Mouse (Mus musculus): ENCODE data around the gene Sugct.
"Not testable (repeated sequence)": the region's sequence is repeated elsewhere in the genome, so short reads cannot be mapped to it uniquely, and the experiment has no call there.

Gene Sugct

DNA sequence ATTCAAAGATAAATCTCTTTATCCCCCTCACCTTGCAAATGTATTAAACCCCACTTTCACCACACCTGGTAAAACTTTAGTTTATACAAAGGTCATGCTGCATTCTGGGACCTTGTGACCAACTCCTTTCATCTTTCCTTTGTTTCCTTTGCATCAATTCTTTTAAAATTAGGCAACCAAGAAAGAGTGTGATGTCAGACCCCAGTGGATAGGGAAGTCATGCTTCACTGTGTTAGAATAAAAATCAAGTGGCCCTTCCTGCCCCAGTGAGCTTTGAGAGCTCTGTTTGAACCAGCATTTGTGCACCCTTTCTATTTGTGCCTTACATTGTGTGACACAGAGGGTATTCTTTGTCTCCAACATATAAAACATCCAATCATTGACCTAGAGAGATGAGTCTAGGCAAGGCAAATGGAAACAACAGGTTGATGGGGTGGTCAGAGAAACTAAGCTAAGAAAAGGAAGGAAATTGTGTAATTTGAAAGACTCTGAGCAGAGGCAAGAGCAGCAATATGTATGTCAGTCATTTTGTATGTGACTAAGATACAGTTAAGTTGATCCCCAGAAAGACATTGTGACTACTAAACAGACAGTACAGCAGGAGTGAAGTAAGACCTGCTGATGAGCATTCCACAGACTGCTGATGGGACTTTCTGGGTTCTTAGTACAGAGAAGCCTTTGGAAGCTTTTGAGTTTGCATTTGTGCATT, 797.1 kb downstream of the Sugct start:
- no peak for DNase-seq (ENCODE audit: low read depth)

DNA sequence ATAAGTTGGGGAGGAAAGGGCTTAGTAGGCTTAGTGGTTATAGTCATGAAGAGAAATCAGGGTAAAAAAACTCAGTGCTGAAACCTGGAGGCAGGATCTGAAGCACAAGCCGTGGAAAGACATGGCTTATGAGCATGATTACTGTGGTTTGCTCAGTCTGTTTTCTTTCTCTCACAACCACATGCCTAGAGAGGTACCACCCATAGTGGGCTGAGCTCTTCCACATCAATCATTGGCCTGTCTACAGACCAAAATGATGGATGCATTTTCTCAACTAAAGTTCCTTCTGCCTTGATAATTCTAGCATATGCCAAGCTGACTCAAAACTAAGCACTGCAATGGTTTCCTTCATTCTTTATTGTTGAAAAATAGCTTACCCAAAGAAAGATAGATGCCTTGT, 817.3 kb downstream of the Sugct start:
- no peak for DNase-seq (ENCODE audit: low read depth)

DNA sequence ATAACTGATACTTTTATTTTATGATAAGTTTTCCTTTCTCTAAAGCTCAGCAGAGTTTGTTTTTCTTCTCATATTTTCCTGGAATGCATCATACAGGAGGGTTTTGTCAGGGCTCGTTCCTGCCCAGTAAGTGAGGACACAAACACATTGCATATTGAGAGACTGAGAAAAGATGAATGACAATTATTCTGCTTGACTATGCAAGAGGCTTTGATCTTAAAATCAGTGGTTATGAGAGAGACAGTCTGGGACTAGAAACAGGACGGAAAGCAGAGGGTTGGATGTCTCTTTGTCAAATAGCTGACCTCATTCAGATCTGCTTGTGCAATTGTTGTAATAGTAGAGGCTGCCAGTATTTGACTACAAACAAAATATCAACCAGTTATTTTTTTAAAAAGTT, 835.4 kb downstream of the Sugct start:
- no peak for DNase-seq (ENCODE audit: low read depth)

DNA sequence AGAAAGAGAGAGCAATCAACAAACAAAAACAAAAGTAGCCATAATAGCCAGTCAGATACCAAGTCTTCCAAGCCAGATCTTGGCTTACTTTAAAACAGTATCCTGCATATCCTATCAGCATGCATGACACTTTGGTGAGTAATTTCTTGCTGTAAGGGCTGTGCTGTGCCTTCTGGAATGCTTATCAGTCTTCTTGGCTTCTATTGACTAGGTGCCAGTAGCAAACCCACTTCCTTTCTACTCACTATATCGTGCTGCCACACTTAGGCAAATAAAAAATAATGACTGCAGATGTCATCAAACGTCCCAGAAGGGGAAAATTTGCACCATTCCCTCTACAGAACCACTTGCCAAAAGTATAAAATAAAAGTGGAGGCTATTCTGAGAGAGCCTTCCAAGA, 848.1 kb downstream of the Sugct start:
- no peak for DNase-seq (ENCODE audit: low read depth)

DNA sequence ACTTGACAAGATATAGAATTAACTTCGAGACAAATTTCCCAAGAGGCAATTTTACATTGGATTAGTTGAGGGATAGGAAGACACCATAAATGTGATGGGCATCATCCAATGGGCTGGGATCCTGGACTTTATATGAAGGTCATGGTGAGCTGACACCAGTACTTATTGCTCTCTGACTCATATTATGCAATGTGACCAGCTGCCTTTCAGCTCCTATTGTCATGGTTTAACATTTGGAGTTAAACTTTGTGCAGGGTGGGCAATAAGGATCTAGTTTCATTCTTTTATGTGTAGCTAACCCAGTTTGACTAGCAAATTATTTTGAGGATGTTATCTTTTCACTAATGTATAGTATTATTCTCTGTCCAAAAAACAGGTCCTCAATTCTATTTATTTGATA, 854.4 kb downstream of the Sugct start:
- DNase-seq (ENCODE audit: low read depth): no peak

DNA sequence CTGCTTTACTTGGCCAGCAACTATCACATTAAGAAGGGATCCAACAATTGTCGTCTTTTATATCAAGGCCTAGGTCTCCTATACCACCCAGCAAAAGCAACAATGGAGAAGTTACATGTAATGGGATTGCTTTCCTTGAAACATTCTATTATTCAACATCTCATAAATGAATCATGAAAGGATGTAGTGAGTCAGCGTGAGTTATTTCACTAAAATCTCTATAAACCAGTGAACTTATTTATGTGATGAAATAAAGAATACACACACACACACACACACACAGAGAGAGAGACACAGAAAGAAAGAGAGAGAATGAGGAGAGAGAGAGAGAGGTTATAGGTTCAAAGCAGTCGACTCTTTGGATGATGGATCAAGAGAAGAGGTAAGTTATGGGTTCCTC, 856.9 kb downstream of the Sugct start:
- no peak for DNase-seq (ENCODE audit: low read depth)

DNA sequence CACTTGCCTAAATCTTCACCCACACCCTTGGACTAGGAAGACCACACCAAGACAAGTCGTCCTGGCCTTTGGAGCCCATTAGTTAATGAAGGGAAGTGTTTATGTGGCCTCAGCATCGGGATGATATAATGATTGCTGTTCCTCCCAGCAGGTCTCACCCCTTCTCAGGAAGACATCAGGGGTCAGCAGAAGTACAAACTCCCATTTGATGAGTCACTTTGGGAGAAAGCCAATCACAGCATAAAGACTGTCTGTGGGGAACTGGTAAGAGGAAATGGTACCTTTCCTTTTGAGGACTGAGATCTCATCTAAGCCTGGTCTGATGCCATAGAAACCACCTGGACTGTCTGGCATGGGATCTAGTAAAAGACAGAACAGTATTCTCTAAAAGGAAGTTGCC, 860.2 kb downstream of the Sugct start:
- no peak for DNase-seq (ENCODE audit: low read depth)

DNA sequence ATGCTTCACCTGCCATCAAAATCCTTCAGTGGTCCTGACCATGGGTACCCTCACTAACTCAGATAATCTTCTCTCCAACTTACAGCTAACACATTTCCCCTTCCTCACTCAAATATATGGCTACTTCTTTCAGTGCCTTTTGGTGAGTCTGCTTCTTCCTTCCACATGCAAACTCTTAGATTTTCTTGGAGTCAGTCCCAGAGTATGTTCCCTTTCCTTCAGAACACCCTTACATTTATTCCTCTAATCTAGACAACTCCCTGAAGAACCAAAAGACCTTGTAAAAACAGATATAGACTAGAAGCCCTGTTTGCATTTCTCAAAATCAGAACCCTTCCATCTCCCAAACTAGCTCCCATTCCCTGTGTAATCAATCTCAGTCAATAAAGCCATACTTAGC, 862.3 kb downstream of the Sugct start:
- DNase-seq (ENCODE audit: low read depth): no peak

DNA sequence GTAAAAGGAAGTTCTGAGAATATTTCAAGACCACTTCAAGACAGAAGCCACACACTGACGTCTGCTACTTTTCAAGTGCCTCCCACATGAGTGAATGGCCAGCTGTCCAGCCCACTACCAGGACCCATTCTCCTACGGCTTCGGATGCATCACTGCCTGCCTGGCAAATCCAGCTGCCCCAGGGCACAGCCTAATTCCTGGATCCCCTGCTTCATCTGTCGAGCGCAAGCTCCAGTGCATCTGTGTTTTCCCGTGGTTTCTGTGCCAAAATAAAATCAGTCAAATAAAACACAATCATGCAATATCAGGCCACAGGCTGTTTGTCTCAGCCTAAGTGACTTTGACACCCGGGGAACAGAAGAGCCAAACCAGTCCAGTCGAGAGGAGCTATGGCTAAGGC, 863.5 kb downstream of the Sugct start:
- no peak for DNase-seq (ENCODE audit: low read depth)

DNA sequence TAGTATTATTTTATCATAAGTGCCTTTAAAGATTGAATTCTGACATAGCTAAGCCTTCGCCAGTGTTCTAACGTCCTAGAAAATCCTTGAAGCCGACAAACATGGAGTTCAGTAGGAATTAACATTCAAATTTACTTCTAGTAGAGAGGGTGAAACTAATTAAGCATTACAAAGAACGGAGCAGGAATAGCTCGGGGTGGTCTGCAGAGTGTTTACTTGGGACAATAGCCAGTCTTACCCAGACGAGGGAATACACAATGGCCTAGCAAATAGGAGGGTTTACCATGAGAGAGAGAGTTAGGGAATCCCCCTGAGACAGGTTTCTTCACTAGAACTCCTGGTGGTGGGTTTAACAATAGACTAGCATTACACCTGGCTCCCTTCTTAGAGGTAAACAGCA, 865.1 kb downstream of the Sugct start:
- DNase-seq (ENCODE audit: low read depth): not testable (repeated sequence)

DNA sequence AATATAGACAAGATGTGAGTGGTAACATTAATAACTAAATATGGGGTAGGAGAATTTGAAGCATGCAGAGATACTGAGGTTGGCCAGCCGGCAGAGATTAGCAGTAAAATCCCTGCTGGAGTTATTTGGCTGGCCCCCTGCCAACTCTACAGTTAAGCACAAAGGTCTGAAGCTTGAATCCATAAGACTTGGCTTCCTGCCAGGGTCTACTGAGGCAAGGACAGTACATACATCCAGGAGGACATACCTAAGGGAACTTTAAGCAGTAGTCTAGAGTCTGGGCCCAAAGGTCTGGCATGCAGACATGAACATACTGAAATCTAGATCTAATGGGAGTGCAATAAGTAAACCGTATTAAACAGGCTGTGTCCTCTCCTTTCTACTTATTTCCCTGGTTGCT, 865.8 kb downstream of the Sugct start:
- no peak for DNase-seq (ENCODE audit: low read depth)

DNA sequence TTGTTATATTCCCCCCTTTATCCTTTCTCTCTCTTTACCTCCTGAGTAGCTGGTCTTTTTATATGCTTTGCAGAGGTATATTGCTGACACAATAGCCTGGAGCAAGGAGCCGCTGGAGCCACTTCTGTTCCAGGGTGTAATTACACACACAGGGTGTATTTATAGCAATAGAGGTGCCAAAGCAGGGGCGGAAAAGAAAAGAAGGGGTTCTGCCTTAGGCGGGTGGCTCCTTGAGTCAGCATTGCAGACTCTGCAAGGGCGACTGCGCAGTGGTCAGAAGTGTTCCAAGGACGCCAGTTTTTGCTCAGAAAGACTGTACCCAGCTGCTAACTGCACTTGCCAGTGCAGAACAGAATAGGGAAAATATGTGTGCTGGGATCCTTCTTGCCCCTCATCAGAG, 869.7 kb downstream of the Sugct start:
- DNase-seq (ENCODE audit: low read depth): no peak

DNA sequence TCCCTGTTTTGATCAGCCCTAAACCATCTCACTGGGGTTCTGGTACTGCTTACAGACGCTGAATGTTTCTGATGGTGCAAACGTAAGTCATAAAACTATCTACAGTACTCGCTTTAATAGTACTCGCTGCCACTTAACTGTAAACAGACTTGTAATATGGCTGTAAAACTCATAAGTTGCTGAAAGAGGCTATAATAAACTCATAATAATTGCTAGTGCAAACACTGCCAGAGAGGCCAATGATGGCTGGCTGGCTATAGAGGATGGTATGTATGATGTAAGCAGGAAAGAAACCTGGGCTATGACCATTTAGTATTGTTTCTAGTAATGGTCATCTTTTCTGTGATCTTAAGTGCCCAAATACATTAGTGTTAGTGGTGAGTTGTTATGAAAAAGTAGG, 873.6 kb downstream of the Sugct start:
- DNase-seq (ENCODE audit: low read depth): no peak

DNA sequence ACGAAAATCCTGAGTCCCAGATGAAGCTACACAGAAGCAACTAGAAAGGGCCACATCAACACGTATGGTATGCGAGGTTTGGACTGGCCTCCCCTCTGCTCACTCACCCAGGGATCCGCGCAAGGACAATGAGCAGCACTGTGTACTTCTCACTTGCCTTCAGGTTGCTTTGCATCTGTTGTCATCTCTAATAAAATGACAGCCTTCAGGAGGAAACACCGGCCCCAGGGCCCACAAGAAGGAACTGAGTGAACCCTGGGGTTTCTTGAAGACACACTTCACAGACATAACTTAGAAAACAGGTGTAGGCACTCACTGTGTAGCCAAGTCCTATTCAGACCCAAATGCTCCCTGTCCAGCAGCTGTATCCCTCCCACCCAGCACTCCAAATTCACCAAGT, 877.9 kb downstream of the Sugct start:
- no peak for DNase-seq (ENCODE audit: low read depth)

DNA sequence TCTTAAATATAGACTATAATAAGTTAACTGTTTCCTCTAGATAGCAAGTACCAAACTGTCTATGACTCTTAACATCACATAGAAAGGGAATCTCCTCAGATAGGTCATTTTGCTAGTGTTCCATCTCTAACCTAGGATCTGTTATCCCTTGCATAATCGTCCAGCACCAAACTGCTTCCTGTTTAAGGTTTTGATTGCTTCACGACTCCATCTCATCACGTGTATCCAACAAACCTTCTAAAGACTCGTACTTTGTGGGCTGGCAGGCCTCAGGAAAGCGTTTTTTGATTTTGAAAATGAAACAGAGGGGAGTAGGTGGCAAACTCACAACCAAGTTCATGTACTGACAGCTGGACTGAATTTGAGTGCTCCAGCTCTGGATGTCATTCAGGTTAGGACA, 878.6 kb downstream of the Sugct start:
- DNase-seq (ENCODE audit: low read depth): no peak

DNA sequence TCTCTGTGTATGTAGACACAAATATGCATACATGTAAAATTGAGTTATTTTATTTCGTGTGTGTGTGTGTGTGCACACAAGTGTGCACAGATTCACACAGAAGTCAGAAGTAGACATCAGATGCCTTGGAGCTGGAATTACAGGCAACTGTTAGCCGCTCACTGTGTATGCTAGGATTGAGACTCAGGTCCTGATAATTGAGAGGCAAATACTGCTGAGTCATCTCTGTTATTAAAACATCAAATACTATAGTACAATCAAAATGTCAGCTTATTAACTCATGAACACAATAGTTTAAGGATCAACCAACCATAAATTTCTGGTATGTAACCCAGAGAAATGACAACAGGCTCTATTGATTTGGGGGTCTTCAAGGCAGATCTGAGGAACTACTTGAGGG, 883.1 kb downstream of the Sugct start:
- no peak for DNase-seq (ENCODE audit: low read depth)

Measured in c-Kit-positive CD71-positive TER-119-negative erythroid progenitor cells, embryonic 14.5 days (primary cell).